Mouse (Mus musculus) MEL (cell line): ENCODE results near the gene Nlgn1. TPM values are rescaled to one million over a fixed set of nuclear protein-coding genes. Genes with fewer than 3 reads are reported as not detected.

Source experiments
- DNase-seq: peaks from one replicate; pipeline ENCODE4 v3.0.0; 2011; ENCODE audit warnings: low read depth, low spot score
- H3K27ac ChIP-seq: 2 replicates; pipeline ENCODE4 v1.5.1; 2012; ENCODE audit warnings: low read depth, mild to moderate bottlenecking, control low read depth, low read length, moderate library complexity; ENCODE audit not compliant: control insufficient read depth
- H3K27me3 ChIP-seq, 2 experiments: fragments of 150-350 bp in 1 of 2; sonication (generic) in 1 of 2; 2 replicates each; pipeline ENCODE4 v1.6.1; 2012; ENCODE audit warnings: low read length in 2 of 2, mild to moderate bottlenecking in 2 of 2, improper control_type of control experiment in 1 of 2, moderate library complexity in 1 of 2; ENCODE audit not compliant: insufficient read depth in 2 of 2, control insufficient read depth in 1 of 2
- H3K36me3 ChIP-seq, 2 experiments: 2 replicates each; pipeline ENCODE4 v1.6.1; 2012 to 2014; ENCODE audit warnings: low read length in 2 of 2, improper control_type of control experiment in 1 of 2, inconsistent platforms in 1 of 2, mild to moderate bottlenecking in 1 of 2; ENCODE audit not compliant: insufficient read depth in 2 of 2, control insufficient read depth in 1 of 2
- H3K4me1 ChIP-seq, 2 experiments: fragments of 150-350 bp in 1 of 2; sonication (generic) in 1 of 2; 2 replicates each; pipeline ENCODE4 v1.6.1; 2012; ENCODE audit warnings: low read length in 2 of 2, improper control_type of control experiment in 1 of 2, mild to moderate bottlenecking in 1 of 2; ENCODE audit not compliant: insufficient read depth in 2 of 2, control insufficient read depth in 1 of 2
- H3K4me3 ChIP-seq, 2 experiments: fragments of 150-350 bp in 1 of 2; sonication (generic) in 1 of 2; 2 replicates each; pipeline ENCODE4 v1.5.1; 2012; ENCODE audit warnings: low read depth in 2 of 2, low read length in 2 of 2, mild to moderate bottlenecking in 2 of 2, moderate library complexity in 2 of 2, control low read depth in 1 of 2, improper control_type of control experiment in 1 of 2; ENCODE audit not compliant: control insufficient read depth in 1 of 2, insufficient read depth in 1 of 2
- H3K79me2 ChIP-seq: 2 replicates; pipeline ENCODE4 v1.6.1; 2012; ENCODE audit warnings: mild to moderate bottlenecking, low read length, moderate library complexity; ENCODE audit not compliant: control insufficient read depth, poor library complexity, insufficient read depth
- H3K9ac ChIP-seq: 2 replicates; pipeline ENCODE4 v1.6.1; 2012; ENCODE audit warnings: low read depth, mild to moderate bottlenecking, control low read depth, low read length, moderate library complexity; ENCODE audit not compliant: control insufficient read depth, poor library complexity, severe bottlenecking
- H3K9me3 ChIP-seq: fragments of 150-350 bp; sonication (generic); replicated peaks from 2 replicates; pipeline ENCODE4 v1.6.1; 2012; ENCODE audit warnings: mild to moderate bottlenecking, low read length, improper control_type of control experiment, moderate library complexity; ENCODE audit not compliant: insufficient read depth
- BHLHE40 ChIP-seq: IDR thresholded peaks from 2 replicates; pipeline ENCODE4 v1.6.1; 2012; ENCODE audit warnings: low read depth, mild to moderate bottlenecking, inconsistent platforms, low read length, improper control_type of control experiment, borderline replicate concordance
- CHD1 ChIP-seq: IDR thresholded peaks from 2 replicates; pipeline ENCODE4 v1.6.1; 2012; ENCODE audit warnings: low read depth, mild to moderate bottlenecking, inconsistent platforms, low read length, improper control_type of control experiment
- ELF1 ChIP-seq: IDR thresholded peaks from 2 replicates; pipeline ENCODE4 v1.6.1; 2014; ENCODE audit warnings: low read depth, mild to moderate bottlenecking, inconsistent platforms, low read length, improper control_type of control experiment, moderate library complexity
- ETS1 ChIP-seq: IDR thresholded peaks from 2 replicates; pipeline ENCODE4 v1.6.1; 2012; ENCODE audit warnings: low read depth, mild to moderate bottlenecking, inconsistent platforms, low read length, improper control_type of control experiment, moderate library complexity
- MYB ChIP-seq: IDR thresholded peaks from 2 replicates; pipeline ENCODE4 v1.6.1; 2011; ENCODE audit warnings: mild to moderate bottlenecking, low read depth, low read length, improper control_type of control experiment
- NELFE ChIP-seq: IDR thresholded peaks from 2 replicates; pipeline ENCODE4 v1.6.1; 2011; ENCODE audit warnings: low read depth, low read length, improper control_type of control experiment
- POLR2A ChIP-seq, 2 experiments: IDR thresholded peaks; 2 replicates each; pipeline ENCODE4 v1.6.1; 2011 to 2012; ENCODE audit warnings: low read length in 2 of 2, mild to moderate bottlenecking in 2 of 2, control low read depth in 1 of 2, improper control_type of control experiment in 1 of 2, low read depth in 1 of 2, moderate library complexity in 1 of 2; ENCODE audit not compliant: control insufficient read depth in 1 of 2, insufficient read depth in 1 of 2, poor library complexity in 1 of 2
- SIN3A ChIP-seq: IDR thresholded peaks from 2 replicates; pipeline ENCODE4 v1.6.1; 2012; ENCODE audit warnings: low read length, improper control_type of control experiment, inconsistent platforms
- SMC3 ChIP-seq: IDR thresholded peaks from 2 replicates; pipeline ENCODE4 v1.6.1; 2011; ENCODE audit warnings: low read depth, low read length, improper control_type of control experiment
- TBP ChIP-seq: IDR thresholded peaks from 2 replicates; pipeline ENCODE4 v1.8.0; 2011; ENCODE audit warnings: low read depth, low read length, improper control_type of control experiment
- USF2 ChIP-seq, 2 experiments: IDR thresholded peaks; 2 replicates each; pipeline ENCODE4 v1.6.1; 2011 to 2012; ENCODE audit warnings: improper control_type of control experiment in 2 of 2, low read length in 2 of 2, borderline replicate concordance in 1 of 2, inconsistent platforms in 1 of 2, low read depth in 1 of 2, mild to moderate bottlenecking in 1 of 2; ENCODE audit not compliant: insufficient read depth in 1 of 2
- ZC3H11A ChIP-seq: IDR thresholded peaks from 2 replicates; pipeline ENCODE4 v1.6.1; 2012; ENCODE audit warnings: low read depth, mild to moderate bottlenecking, inconsistent platforms, low read length, improper control_type of control experiment
- polyA plus RNA-seq, 2 experiments: library from polyadenylated mRNA; stranded (reverse) in 1 of 2; unstranded in 1 of 2; fragments of >175 nt in 1 of 2; fragments of >200 nt in 1 of 2; gene quantifications; 2 replicates each; pipeline versions ENCODE4 v1.2.1 to v1.2.4; 2012; ENCODE audit warnings: low replicate concordance in 2 of 2, low read depth in 1 of 2; ENCODE audit not compliant: insufficient read length in 2 of 2, insufficient read depth in 1 of 2, missing spikeins in 1 of 2
- total RNA-seq: library from RNA; depleted of rRNA; stranded (reverse); fragments of 300-350 nt; gene quantifications from 2 replicates; pipeline ENCODE4 v1.2.3, GENCODE M21; 2012

Gene Nlgn1
- total and polyA plus RNA-seq, 3 experiments, result not detected

DNA sequence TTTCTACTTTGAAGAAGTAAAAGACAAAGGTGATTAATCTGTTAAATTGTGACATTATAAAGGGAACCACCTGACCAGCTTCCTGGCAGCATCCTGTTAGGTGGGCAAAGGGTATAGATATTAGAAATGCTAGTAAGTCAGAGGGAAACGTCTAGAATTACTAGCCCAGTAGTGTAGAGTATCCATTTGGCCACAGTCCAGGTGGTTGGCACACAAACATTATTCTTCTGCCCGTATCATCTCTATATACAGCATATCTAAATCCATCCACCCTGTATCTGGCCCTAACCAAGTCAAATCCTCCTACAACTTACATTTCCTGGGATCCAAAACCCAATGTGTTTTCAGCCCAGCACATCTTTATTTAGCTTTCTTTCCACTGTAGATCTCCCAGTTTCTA, 5.2 kb upstream of the Nlgn1 start:
- no peaks in the 10 kb centered on the region for H3K4me1 ChIP-seq
- no peaks in the 10 kb centered on the region for H3K36me3 ChIP-seq
- H3K27me3 ChIP-seq, result peaks cover 0 to 1% of the 10 kb centered on the region in 2 experiments; a peak in 2 of 4 replicates
- no peak overlapping the region for H3K4me3 ChIP-seq
- no peak overlapping the region for H3K9ac ChIP-seq
- H3K79me2 ChIP-seq, result no peaks in the 10 kb centered on the region
- no peak overlapping the region for H3K27ac ChIP-seq
- TF ChIP-seq POLR2A (IDR thresholded peaks at IDR 0.05; ENCODE audit: control insufficient read depth in 1 of 2, insufficient read depth in 1 of 2, low read depth in 1 of 2, low read length in 2 of 2, poor library complexity in 1 of 2), result no peak
- no peaks in the 10 kb centered on the region for H3K9me3 ChIP-seq
- DNase-seq, result no peak

DNA sequence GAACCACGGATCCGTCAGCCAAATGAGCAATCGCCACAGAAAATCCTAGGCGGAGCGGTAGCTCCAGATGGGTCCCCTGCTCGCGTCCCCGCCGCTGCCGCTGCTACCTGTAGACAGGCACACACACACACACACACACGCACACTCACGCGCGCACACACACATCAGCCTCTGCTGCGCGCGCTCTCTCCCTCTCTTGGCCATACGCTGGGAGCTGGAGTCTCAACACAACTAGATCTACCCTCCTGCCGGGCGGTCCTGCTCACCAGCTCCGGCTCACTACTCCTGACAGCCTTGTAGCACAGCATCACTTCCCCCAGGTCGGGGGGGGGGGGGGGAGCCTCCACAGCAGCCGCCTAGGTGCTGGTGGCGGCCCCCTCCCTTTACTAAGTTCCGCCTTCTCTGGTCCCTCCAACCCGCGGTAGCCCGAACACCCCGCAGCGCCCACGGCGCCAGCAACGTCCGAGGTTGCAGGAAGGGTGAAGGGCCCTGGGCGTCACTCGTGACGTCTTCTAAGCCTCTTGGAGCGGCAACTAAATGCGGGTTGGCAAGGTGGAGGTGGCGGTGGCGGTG, 1.1 kb upstream of the Nlgn1 start:
- no peak for DNase-seq
- H3K9ac ChIP-seq, result no peak overlapping the region

DNA sequence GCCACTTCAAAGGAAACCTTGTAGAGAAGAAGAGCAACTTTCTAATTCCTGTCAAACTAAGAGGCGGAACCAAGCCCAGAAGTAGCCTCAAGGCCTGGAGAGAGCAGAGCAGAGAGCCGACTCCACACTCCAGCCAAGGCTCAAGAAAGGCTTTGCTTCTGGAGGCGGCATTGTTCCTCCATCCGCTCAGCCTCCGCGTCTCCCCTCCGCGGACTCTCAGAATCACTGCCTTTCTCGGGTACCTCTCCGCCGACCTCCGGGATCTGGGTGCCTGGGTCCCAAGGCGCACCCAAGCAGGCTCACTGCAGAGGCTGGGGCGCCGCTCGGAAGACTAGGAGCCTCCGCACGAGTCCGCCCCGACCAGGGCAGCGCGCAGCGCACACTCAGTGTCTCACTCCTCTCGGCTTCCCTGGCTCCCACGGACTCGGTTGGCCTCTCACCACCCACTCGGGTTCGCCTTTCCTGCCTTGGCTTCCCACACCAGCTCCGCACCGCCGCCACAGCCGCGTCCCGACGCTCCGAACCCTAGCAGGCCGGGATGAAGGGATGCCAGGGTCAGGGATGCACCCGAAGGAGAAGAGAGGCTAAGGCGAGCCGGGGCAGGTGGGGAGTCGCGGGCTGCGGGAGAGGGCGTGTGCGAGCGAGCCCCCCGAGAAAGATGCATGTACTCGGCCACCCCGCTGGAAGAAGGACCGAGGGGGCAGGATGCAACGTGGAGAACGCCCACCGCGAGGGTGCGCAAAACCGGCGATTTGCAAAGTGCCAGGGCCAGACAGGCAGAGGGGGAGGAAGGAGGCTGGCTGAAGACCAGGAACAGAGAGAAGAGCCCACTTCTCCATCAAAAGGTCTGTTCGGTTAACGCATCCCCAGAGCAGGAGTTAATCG, 841 bp downstream of the Nlgn1 start:
- H3K27ac ChIP-seq, result no peak overlapping the region
- H3K36me3 ChIP-seq, result no peaks in the 10 kb centered on the region
- no peak for DNase-seq
- H3K27me3 ChIP-seq, result no peaks in the 10 kb centered on the region; a peak in 1 of 4 replicates
- TF ChIP-seq BHLHE40 (no peak), ETS1 (no peak), SMC3 (no peak), ZC3H11A (no peak), CHD1 (no peak), POLR2A (IDR thresholded peaks at IDR 0.05; ENCODE audit: control insufficient read depth in 1 of 2, insufficient read depth in 1 of 2, low read depth in 1 of 2, low read length in 2 of 2, poor library complexity in 1 of 2) (no peak)
- no peak overlapping the region for H3K4me3 ChIP-seq
- no peaks in the 10 kb centered on the region for H3K9me3 ChIP-seq
- H3K9ac ChIP-seq, result no peak overlapping the region
- H3K79me2 ChIP-seq, result no peaks in the 10 kb centered on the region
- no peaks in the 10 kb centered on the region for H3K4me1 ChIP-seq

More for the DNA sequence above, 1.1 kb upstream of the Nlgn1 start:
- Histone ChIP-seq H3K36me3 (no peaks in the 10 kb centered on the region), H3K4me3 (no peak overlapping the region), H3K27ac (no peak overlapping the region), H3K27me3 (no peaks in the 10 kb centered on the region; a peak in 1 of 4 replicates), H3K9me3 (no peaks in the 10 kb centered on the region), H3K79me2 (no peaks in the 10 kb centered on the region), H3K4me1 (no peaks in the 10 kb centered on the region)
- TF ChIP-seq SIN3A (no peak), USF2 (IDR thresholded peaks at IDR 0.05; ENCODE audit: borderline replicate concordance in 1 of 2, insufficient read depth in 1 of 2, low read depth in 1 of 2, low read length in 2 of 2) (no peak), MYB (no peak), NELFE (no peak), ELF1 (no peak), TBP (no peak), SMC3 (no peak)
